Mouse (Mus musculus): ENCODE measurements around the gene Tent5a. TPM values are rescaled to one million over a fixed set of nuclear protein-coding genes. Genes with fewer than 3 reads are reported as not detected.

Gene Tent5a
- polyA plus RNA-seq, 1 experiment from 2014 or later: 2.5 TPM

- Histone ChIP-seq H3K9ac (ENCODE audit: low read length) (no peak overlapping the region), H3K4me1 (ENCODE audit: control insufficient read depth, insufficient read depth, low read length) (no peaks in the 10 kb centered on the region), H3K9me3 (replicated peaks; ENCODE audit: control insufficient read depth, low read length) (no peaks in the 10 kb centered on the region), H3K27me3 (replicated peaks; ENCODE audit: control insufficient read depth, insufficient read depth, low read length) (no peaks in the 10 kb centered on the region), H3K27ac (ENCODE audit: low read depth, low read length) (no peak overlapping the region), H3K36me3 (ENCODE audit: control insufficient read depth, insufficient read depth, low read length) (no peaks in the 10 kb centered on the region), H3K4me3 (ENCODE audit: low read depth, low read length) (no peak overlapping the region), H3K4me2 (ENCODE audit: low read length) (no peak overlapping the region)
- no peak for ATAC-seq
- peak; percentile 3 for DNase-seq (ENCODE audit: low spot score)
- WGBS: 71% methylated on average over 8 of the region's 8 CpGs
Observed at GRCm38 (mm10) chr9:85320167-85320951, 6.8 kb downstream of the Tent5a start.

GRCm38 (mm10) chr9:85316122-85316521 lies 11.0 kb downstream of the Tent5a start:
- Histone ChIP-seq H3K27me3 (replicated peaks; ENCODE audit: control insufficient read depth, insufficient read depth, low read length) (no peaks in the 10 kb centered on the region), H3K4me3 (ENCODE audit: low read depth, low read length) (no peak overlapping the region), H3K9ac (ENCODE audit: low read length) (no peak overlapping the region), H3K4me2 (ENCODE audit: low read length) (no peak overlapping the region), H3K4me1 (ENCODE audit: control insufficient read depth, insufficient read depth, low read length) (no peaks in the 10 kb centered on the region), H3K36me3 (ENCODE audit: control insufficient read depth, insufficient read depth, low read length) (no peaks in the 10 kb centered on the region), H3K9me3 (replicated peaks; ENCODE audit: control insufficient read depth, low read length) (no peaks in the 10 kb centered on the region), H3K27ac (ENCODE audit: low read depth, low read length) (no peak overlapping the region)
- ATAC-seq (no peak), DNase-seq (ENCODE audit: low spot score) (no peak)
- 66% methylated on average over 1 of the region's 1 CpGs for WGBS

- Histone ChIP-seq H3K36me3 (ENCODE audit: control insufficient read depth, insufficient read depth, low read length) (no peaks in the 10 kb centered on the region), H3K27me3 (replicated peaks; ENCODE audit: control insufficient read depth, insufficient read depth, low read length) (no peaks in the 10 kb centered on the region), H3K9ac (ENCODE audit: low read length) (no peak within 1 kb of the TSS), H3K9me3 (replicated peaks; ENCODE audit: control insufficient read depth, low read length) (no peaks in the 10 kb centered on the region), H3K4me2 (ENCODE audit: low read length) (no peak within 1 kb of the TSS), H3K4me1 (ENCODE audit: control insufficient read depth, insufficient read depth, low read length) (no peaks in the 10 kb centered on the region), H3K27ac (ENCODE audit: low read depth, low read length) (no peak within 1 kb of the TSS), H3K4me3 (ENCODE audit: low read depth, low read length) (no peak within 1 kb of the TSS)
- WGBS: 89% methylated on average over 6 of the region's 6 CpGs
- no peak for ATAC-seq
- DNase-seq (ENCODE audit: low spot score): no peak
Observed at GRCm38 (mm10) chr9:85312473-85312872, 14.7 kb downstream of the Tent5a start, which contains the start of gene Gm11114. Gene Gm11114 (plus strand): TSS chr9:85312773.

- 92% methylated on average over 3 of the region's 3 CpGs for WGBS
- ATAC-seq: no peak
- H3K9ac ChIP-seq (ENCODE audit: low read length): no peak overlapping the region
- no peak overlapping the region for H3K4me2 ChIP-seq (ENCODE audit: low read length)
- H3K27ac ChIP-seq (ENCODE audit: low read depth, low read length): no peak overlapping the region
- no peaks in the 10 kb centered on the region for H3K9me3 ChIP-seq (replicated peaks; ENCODE audit: control insufficient read depth, low read length)
- no peaks in the 10 kb centered on the region for H3K27me3 ChIP-seq (replicated peaks; ENCODE audit: control insufficient read depth, insufficient read depth, low read length)
- H3K4me1 ChIP-seq (ENCODE audit: control insufficient read depth, insufficient read depth, low read length): no peaks in the 10 kb centered on the region
- no peaks in the 10 kb centered on the region for H3K36me3 ChIP-seq (ENCODE audit: control insufficient read depth, insufficient read depth, low read length)
- DNase-seq (ENCODE audit: low spot score): no peak
- H3K4me3 ChIP-seq (ENCODE audit: low read depth, low read length): no peak overlapping the region
Observed at GRCm38 (mm10) chr9:85303378-85303777, 23.8 kb downstream of the Tent5a start.

- H3K9me3 ChIP-seq (replicated peaks; ENCODE audit: control insufficient read depth, low read length): no peaks in the 10 kb centered on the region
- WGBS: 89% methylated on average over 4 of the region's 4 CpGs
- H3K27me3 ChIP-seq (replicated peaks; ENCODE audit: control insufficient read depth, insufficient read depth, low read length): no peaks in the 10 kb centered on the region
- no peak overlapping the region for H3K4me3 ChIP-seq (ENCODE audit: low read depth, low read length)
- H3K36me3 ChIP-seq (ENCODE audit: control insufficient read depth, insufficient read depth, low read length): no peaks in the 10 kb centered on the region
- ATAC-seq: no peak
- no peak for DNase-seq (ENCODE audit: low spot score)
- H3K4me1 ChIP-seq (ENCODE audit: control insufficient read depth, insufficient read depth, low read length): no peaks in the 10 kb centered on the region
- H3K4me2 ChIP-seq (ENCODE audit: low read length): no peak overlapping the region
- no peak overlapping the region for H3K27ac ChIP-seq (ENCODE audit: low read depth, low read length)
- H3K9ac ChIP-seq (ENCODE audit: low read length): no peak overlapping the region
Observed at GRCm38 (mm10) chr9:85302849-85303248, 24.3 kb downstream of the Tent5a start.

GRCm38 (mm10) chr9:85274114-85274513 lies 53.0 kb downstream of the Tent5a start:
- no peak for ATAC-seq

More at GRCm38 (mm10) chr9:85274114-85274513, 53.0 kb downstream of the Tent5a start:
- Histone ChIP-seq H3K4me3 (ENCODE audit: low read depth, low read length) (no peak overlapping the region), H3K36me3 (ENCODE audit: control insufficient read depth, insufficient read depth, low read length) (no peaks in the 10 kb centered on the region), H3K4me1 (ENCODE audit: control insufficient read depth, insufficient read depth, low read length) (no peaks in the 10 kb centered on the region), H3K27me3 (replicated peaks; ENCODE audit: control insufficient read depth, insufficient read depth, low read length) (no peaks in the 10 kb centered on the region), H3K9ac (ENCODE audit: low read length) (no peak overlapping the region), H3K27ac (ENCODE audit: low read depth, low read length) (no peak overlapping the region), H3K9me3 (replicated peaks; ENCODE audit: control insufficient read depth, low read length) (no peaks in the 10 kb centered on the region), H3K4me2 (ENCODE audit: low read length) (no peak overlapping the region)
- no peak for DNase-seq (ENCODE audit: low spot score)
- WGBS: 80% methylated on average over 2 of the region's 2 CpGs

Other genes starting within 250 kb of the Tent5a start
- not detected in 2 replicates for gene Gm11114, start 14.6 kb downstream of the Tent5a start, polyA plus RNA-seq (2014; fragmentation: Nextera tagmentation; extraction: Ambion mirVana)